Mouse (Mus musculus) heart, embryonic 11.5 days (tissue): ENCODE measurements around the gene 4931428L18Rik. TPM values are rescaled to one million over a fixed set of nuclear protein-coding genes. Genes with fewer than 3 reads are reported as not detected.
A peak's percentile ranks its signal among the peaks of the same experiment; 100 is the strongest.

ENCODE experiments used
- ATAC-seq: fragments of 200-750 bp; cut with Nextera tagmentation; replicated peaks from 2 replicates; pipeline ENCODE4 v1.8.0; 2017; ENCODE audit warnings: moderate library complexity; ENCODE audit not compliant: insufficient number of reproducible peaks, low FRiP score, low TSS enrichment
- H3K27ac ChIP-seq: fragments of 300-500 bp; sonication (generic); 2 replicates; pipeline ENCODE4 v1.5.1; 2014; ENCODE audit warnings: mild to moderate bottlenecking, low read depth, low read length
- H3K27me3 ChIP-seq: fragments of 300-500 bp; sonication (generic); 2 replicates; pipeline ENCODE4 v1.6.1; 2014; ENCODE audit warnings: mild to moderate bottlenecking, low read length, mixed read lengths; ENCODE audit not compliant: control insufficient read depth, insufficient read depth
- H3K36me3 ChIP-seq: fragments of 300-500 bp; sonication (generic); 2 replicates; pipeline ENCODE4 v1.6.1; 2014; ENCODE audit warnings: mild to moderate bottlenecking, low read length, moderate library complexity, mixed read lengths; ENCODE audit not compliant: control insufficient read depth, insufficient read depth
- H3K4me1 ChIP-seq: fragments of 300-500 bp; sonication (generic); 2 replicates; pipeline ENCODE4 v1.6.1; 2014; ENCODE audit warnings: low read length; ENCODE audit not compliant: control insufficient read depth, insufficient read depth
- H3K4me2 ChIP-seq: fragments of 300-500 bp; sonication (generic); 2 replicates; pipeline ENCODE4 v1.6.1; 2014; ENCODE audit warnings: mild to moderate bottlenecking, moderate library complexity
- H3K4me3 ChIP-seq: fragments of 300-500 bp; sonication (generic); 2 replicates; pipeline ENCODE4 v1.5.1; 2014; ENCODE audit warnings: low read depth, low read length
- H3K9ac ChIP-seq: fragments of 300-500 bp; sonication (generic); 2 replicates; pipeline ENCODE4 v1.6.1; 2014; ENCODE audit warnings: mild to moderate bottlenecking, low read depth, low read length, moderate library complexity
- H3K9me3 ChIP-seq: fragments of 300-500 bp; sonication (generic); replicated peaks from 2 replicates; pipeline ENCODE4 v1.6.1; 2016; ENCODE audit warnings: low read length; ENCODE audit not compliant: control insufficient read depth
- WGBS: fragments of 180-500 bp; shearing (Covaris S2); extraction: QIAGEN DNeasy Blood & Tissue Kit; methylation state at CpG from one replicate; pipeline ENCODE4 v1.1.7; 2014; ENCODE audit not compliant: insufficient replicate concordance; 5-methylcytosine and 5-hydroxymethylcytosine counted together
- polyA plus RNA-seq: library from polyadenylated mRNA; unstranded; fragments of >200 nt; fragmentation: Nextera tagmentation; extraction: Ambion mirVana; gene quantifications from 2 replicates; pipeline ENCODE4 v1.2.1, GENCODE M21; 2014

Gene 4931428L18Rik
- polyA plus RNA-seq, 1 experiment from 2014 or later, result not detected

GRCm38 (mm10) chr1:31142288-31143094, 80.0 kb downstream of the 4931428L18Rik start:
- Histone ChIP-seq H3K4me3 (no peak overlapping the region), H3K9me3 (no peaks in the 10 kb centered on the region), H3K27ac (no peak overlapping the region), H3K9ac (no peak overlapping the region), H3K36me3 (no peaks in the 10 kb centered on the region), H3K27me3 (no peaks in the 10 kb centered on the region), H3K4me2 (no peak overlapping the region), H3K4me1 (no peaks in the 10 kb centered on the region)
- 65% methylated on average over 8 of the region's 8 CpGs for WGBS
- ATAC-seq, result no peak

GRCm38 (mm10) chr1:31138387-31138786, 84.1 kb downstream of the 4931428L18Rik start:
- no peaks in the 10 kb centered on the region for H3K36me3 ChIP-seq
- H3K9me3 ChIP-seq, result no peaks in the 10 kb centered on the region
- ATAC-seq, result no peak
- no peak overlapping the region for H3K4me3 ChIP-seq
- H3K4me2 ChIP-seq, result no peak overlapping the region
- no peak overlapping the region for H3K27ac ChIP-seq
- no peak overlapping the region for H3K9ac ChIP-seq
- 56% methylated on average over 3 of the region's 3 CpGs for WGBS
- no peaks in the 10 kb centered on the region for H3K4me1 ChIP-seq
- H3K27me3 ChIP-seq, result no peaks in the 10 kb centered on the region

- Histone ChIP-seq H3K9ac (no peak overlapping the region), H3K4me1 (no peaks in the 10 kb centered on the region), H3K4me2 (no peak overlapping the region), H3K4me3 (no peak overlapping the region), H3K36me3 (no peaks in the 10 kb centered on the region), H3K27ac (no peak overlapping the region), H3K9me3 (no peaks in the 10 kb centered on the region), H3K27me3 (no peaks in the 10 kb centered on the region)
- no peak for ATAC-seq
- 58% methylated on average over 4 of the region's 4 CpGs for WGBS
These were observed 109.0 kb downstream of the 4931428L18Rik start for GRCm38 (mm10) chr1:31113466-31113865.

- H3K9me3 ChIP-seq, result no peaks in the 10 kb centered on the region
- H3K4me1 ChIP-seq, result peaks cover 1% of the 10 kb centered on the region; the same call in 1 of the 2 replicates
- H3K9ac ChIP-seq, result no peak overlapping the region
- WGBS, result 75% methylated on average over 3 of the region's 3 CpGs
- no peak overlapping the region for H3K27ac ChIP-seq
- H3K4me2 ChIP-seq, result no peak overlapping the region
- no peaks in the 10 kb centered on the region for H3K36me3 ChIP-seq
- no peaks in the 10 kb centered on the region for H3K27me3 ChIP-seq
- no peak overlapping the region for H3K4me3 ChIP-seq
- no peak for ATAC-seq
These were observed 114.5 kb downstream of the 4931428L18Rik start for GRCm38 (mm10) chr1:31107961-31108360.

- H3K27ac ChIP-seq, result peak overlapping the region; percentile 84
- no peaks in the 10 kb centered on the region for H3K27me3 ChIP-seq
- H3K9ac ChIP-seq, result no peak overlapping the region
- peak; percentile 81 for ATAC-seq
- peaks cover 9% of the 10 kb centered on the region for H3K4me1 ChIP-seq
- H3K9me3 ChIP-seq, result no peaks in the 10 kb centered on the region
- H3K4me3 ChIP-seq, result no peak overlapping the region
- peak overlapping the region; percentile 39 for H3K4me2 ChIP-seq
- H3K36me3 ChIP-seq, result no peaks in the 10 kb centered on the region
- WGBS, result 38% methylated on average over 12 of the region's 12 CpGs
These were observed 119.4 kb downstream of the 4931428L18Rik start for GRCm38 (mm10) chr1:31102863-31103657.

- WGBS, result 76% methylated on average over 2 of the region's 2 CpGs
- Histone ChIP-seq H3K36me3 (no peaks in the 10 kb centered on the region), H3K4me2 (no peak overlapping the region), H3K9me3 (no peaks in the 10 kb centered on the region), H3K4me3 (no peak overlapping the region), H3K27me3 (no peaks in the 10 kb centered on the region), H3K4me1 (peaks cover 9% of the 10 kb centered on the region), H3K27ac (peak overlapping the region; percentile 84), H3K9ac (no peak overlapping the region)
- ATAC-seq, result no peak
These were observed 120.2 kb downstream of the 4931428L18Rik start for GRCm38 (mm10) chr1:31102280-31102679.

GRCm38 (mm10) chr1:31097208-31097607, 125.3 kb downstream of the 4931428L18Rik start:
- Histone ChIP-seq H3K36me3 (no peaks in the 10 kb centered on the region), H3K9ac (no peak overlapping the region), H3K9me3 (no peaks in the 10 kb centered on the region), H3K4me2 (no peak overlapping the region), H3K4me3 (no peak overlapping the region), H3K27ac (no peak overlapping the region), H3K27me3 (no peaks in the 10 kb centered on the region), H3K4me1 (peaks cover 6% of the 10 kb centered on the region; the same call in 1 of the 2 replicates)
- WGBS, result 63% methylated on average over 3 of the region's 3 CpGs
- no peak for ATAC-seq

GRCm38 (mm10) chr1:31096466-31096793, 126.1 kb downstream of the 4931428L18Rik start:
- Histone ChIP-seq H3K4me3 (no peak overlapping the region), H3K9ac (no peak overlapping the region), H3K27ac (no peak overlapping the region), H3K36me3 (no peaks in the 10 kb centered on the region), H3K9me3 (no peaks in the 10 kb centered on the region), H3K4me2 (no peak overlapping the region), H3K27me3 (no peaks in the 10 kb centered on the region), H3K4me1 (0 out of 2 replicates have a peak, but pooled peaks cover 2% of the 10 kb centered on the region)
- WGBS, result 57% methylated on average over 2 of the region's 2 CpGs
- ATAC-seq, result no peak
